Mouse (Mus musculus) neural tube, embryonic 11.5 days (tissue): ENCODE measurements around the gene Otol1. TPM values are rescaled to one million over a fixed set of nuclear protein-coding genes. Genes with fewer than 3 reads are reported as not detected.

Source experiments
- ATAC-seq: fragments of 200-750 bp; cut with Nextera tagmentation; 2 replicates; pipeline ENCODE4 v1.8.0; 2017; ENCODE audit warnings: moderate number of reproducible peaks, mild to moderate bottlenecking, moderate TSS enrichment, moderate library complexity; ENCODE audit not compliant: insufficient read depth, low FRiP score, low TSS enrichment
- DNase-seq: peaks from one replicate; pipeline ENCODE4 v3.0.0-alpha.2; 2015; ENCODE audit warnings: low spot score
- H3K27ac ChIP-seq: fragments of 300-500 bp; sonication (generic); 2 replicates; pipeline ENCODE4 v1.5.1; 2014; ENCODE audit warnings: low read depth, mild to moderate bottlenecking, low read length
- H3K27me3 ChIP-seq: fragments of 300-500 bp; sonication (generic); 2 replicates; pipeline ENCODE4 v1.6.1; 2014; ENCODE audit warnings: mild to moderate bottlenecking, low read length, mixed read lengths; ENCODE audit not compliant: control insufficient read depth, insufficient read depth
- H3K36me3 ChIP-seq: fragments of 300-500 bp; sonication (generic); 2 replicates; pipeline ENCODE4 v1.6.1; 2014; ENCODE audit warnings: mild to moderate bottlenecking, low read length, moderate library complexity, mixed read lengths; ENCODE audit not compliant: control insufficient read depth, insufficient read depth
- H3K4me1 ChIP-seq: fragments of 300-500 bp; sonication (generic); 2 replicates; pipeline ENCODE4 v1.6.1; 2014; ENCODE audit warnings: low read length, mixed read lengths; ENCODE audit not compliant: control insufficient read depth, insufficient read depth
- H3K4me2 ChIP-seq: fragments of 300-500 bp; sonication (generic); 2 replicates; pipeline ENCODE4 v1.6.1; 2014; ENCODE audit warnings: low read depth, mild to moderate bottlenecking, moderate library complexity
- H3K4me3 ChIP-seq: fragments of 300-500 bp; sonication (generic); 2 replicates; pipeline ENCODE4 v1.5.1; 2014; ENCODE audit warnings: low read depth, low read length
- H3K9ac ChIP-seq: fragments of 300-500 bp; sonication (generic); 2 replicates; pipeline ENCODE4 v1.6.1; 2014; ENCODE audit warnings: mild to moderate bottlenecking, low read length
- H3K9me3 ChIP-seq: fragments of 300-500 bp; sonication (generic); 2 replicates; pipeline ENCODE4 v1.6.1; 2016; ENCODE audit warnings: low read length; ENCODE audit not compliant: control insufficient read depth
- WGBS: fragments of 180-500 bp; shearing (Covaris S2); extraction: QIAGEN DNeasy Blood & Tissue Kit; methylation state at CpG from one replicate; pipeline ENCODE4 v1.1.7; 2014; 5-methylcytosine and 5-hydroxymethylcytosine counted together
- polyA plus RNA-seq: library from polyadenylated mRNA; unstranded; fragments of >200 nt; fragmentation: Nextera tagmentation; extraction: Ambion mirVana; gene quantifications from 2 replicates; pipeline ENCODE4 v1.2.1, GENCODE M21; 2014

Gene Otol1
- not detected in 2 replicates for polyA plus RNA-seq

DNA sequence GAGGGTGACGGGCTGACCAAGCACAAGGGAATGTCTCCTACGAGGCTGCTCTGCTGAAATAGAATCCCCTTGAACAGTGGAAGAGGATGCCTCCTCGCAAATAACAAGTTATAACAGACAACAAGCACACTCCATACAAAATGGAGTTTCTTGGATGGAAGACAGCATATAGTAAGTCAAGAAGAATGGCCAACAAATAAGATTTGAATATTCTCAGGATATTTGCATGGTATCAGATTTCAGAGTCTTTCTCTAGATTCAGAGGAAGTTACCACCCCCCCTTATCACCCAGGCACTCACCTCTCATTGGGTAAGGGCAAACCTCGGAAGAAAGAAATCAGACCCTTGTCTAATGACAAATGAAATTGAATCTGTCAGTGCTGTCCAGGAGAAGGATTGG is at the start of gene Otol1:
Otol1 (plus strand) TSS at position 301 of the 400 bp plus-strand sequence.
- H3K27me3 ChIP-seq = no peaks in the 10 kb centered on the region
- WGBS = 75% methylated on average over 4 of the region's 4 CpGs
- H3K4me2 ChIP-seq = no peak within 1 kb of the TSS
- DNase-seq (no peak), ATAC-seq (no peak)
- no peak within 1 kb of the TSS for H3K9ac ChIP-seq
- no peak within 1 kb of the TSS for H3K27ac ChIP-seq
- no peaks in the 10 kb centered on the region for H3K4me1 ChIP-seq
- H3K9me3 ChIP-seq = no peaks in the 10 kb centered on the region
- no peak within 1 kb of the TSS for H3K4me3 ChIP-seq
- no peaks in the 10 kb centered on the region for H3K36me3 ChIP-seq

GRCm38 (mm10) chr3:69962187-69962586 is 45.2 kb upstream of the Otol1 start:
- Histone ChIP-seq H3K9me3 (no peaks in the 10 kb centered on the region), H3K36me3 (no peaks in the 10 kb centered on the region), H3K4me2 (no peak overlapping the region), H3K4me3 (no peak overlapping the region), H3K27me3 (no peaks in the 10 kb centered on the region), H3K9ac (no peak overlapping the region), H3K4me1 (no peaks in the 10 kb centered on the region), H3K27ac (no peak overlapping the region)
- peak; percentile 23 for DNase-seq
- ATAC-seq = 0 out of 2 replicates have a peak, but pooled peaks have one; percentile 20
- WGBS = 64% methylated on average over 5 of the region's 5 CpGs

GRCm38 (mm10) chr3:69971482-69972097 is 35.8 kb upstream of the Otol1 start:
- Histone ChIP-seq H3K4me1 (no peaks in the 10 kb centered on the region), H3K4me2 (no peak overlapping the region), H3K27ac (no peak overlapping the region), H3K36me3 (no peaks in the 10 kb centered on the region), H3K9me3 (no peaks in the 10 kb centered on the region), H3K27me3 (no peaks in the 10 kb centered on the region), H3K9ac (no peak overlapping the region), H3K4me3 (no peak overlapping the region)
- 77% methylated on average over 6 of the region's 6 CpGs for WGBS
- DNase-seq = no peak
- ATAC-seq = no peak

GRCm38 (mm10) chr3:69978092-69978491 is 29.3 kb upstream of the Otol1 start:
- no peak for ATAC-seq
- H3K27ac ChIP-seq = no peak overlapping the region

DNA sequence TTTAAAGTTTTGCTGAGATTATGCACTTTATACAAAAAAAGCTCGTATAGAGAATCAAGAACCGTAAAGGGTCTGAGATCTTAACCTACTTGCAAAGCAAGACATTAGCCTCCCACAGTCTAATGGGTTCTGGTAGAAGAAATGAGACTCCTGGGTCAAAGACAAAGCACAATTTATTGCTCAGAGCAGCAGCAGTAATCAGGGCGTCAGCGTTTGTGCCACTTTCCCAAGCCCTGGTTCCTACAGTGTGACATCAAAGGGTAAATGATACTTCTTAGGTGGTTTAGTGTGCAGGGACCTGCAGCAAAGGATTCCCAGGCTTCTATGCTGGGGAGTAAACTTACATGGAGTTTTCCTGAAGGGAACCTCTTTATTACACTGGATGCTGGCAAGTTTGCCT is 13.6 kb upstream of the Otol1 start:
- H3K27ac ChIP-seq = no peak overlapping the region
- H3K4me2 ChIP-seq = no peak overlapping the region
- ATAC-seq (no peak), DNase-seq (no peak)
- no peak overlapping the region for H3K9ac ChIP-seq
- WGBS = 34% methylated on average over 4 of the region's 4 CpGs
- H3K4me3 ChIP-seq = no peak overlapping the region
- H3K27me3 ChIP-seq = no peaks in the 10 kb centered on the region
- no peaks in the 10 kb centered on the region for H3K36me3 ChIP-seq
- no peaks in the 10 kb centered on the region for H3K4me1 ChIP-seq
- H3K9me3 ChIP-seq = no peaks in the 10 kb centered on the region

More at GRCm38 (mm10) chr3:69978092-69978491, 29.3 kb upstream of the Otol1 start:
- no peak for DNase-seq
- Histone ChIP-seq H3K4me1 (no peaks in the 10 kb centered on the region), H3K27me3 (no peaks in the 10 kb centered on the region), H3K4me3 (no peak overlapping the region), H3K36me3 (no peaks in the 10 kb centered on the region), H3K4me2 (no peak overlapping the region), H3K9ac (no peak overlapping the region), H3K9me3 (no peaks in the 10 kb centered on the region)

GRCm38 (mm10) chr3:70001540-70001939 is 5.9 kb upstream of the Otol1 start:
- no peaks in the 10 kb centered on the region for H3K4me1 ChIP-seq
- H3K27me3 ChIP-seq = no peaks in the 10 kb centered on the region
- H3K36me3 ChIP-seq = no peaks in the 10 kb centered on the region
- WGBS = 58% methylated on average over 9 of the region's 9 CpGs
- ATAC-seq = no peak
- no peaks in the 10 kb centered on the region for H3K9me3 ChIP-seq
- H3K4me2 ChIP-seq = no peak overlapping the region
- no peak overlapping the region for H3K4me3 ChIP-seq
- no peak overlapping the region for H3K27ac ChIP-seq
- H3K9ac ChIP-seq = no peak overlapping the region
- DNase-seq = no peak

- DNase-seq (no peak), ATAC-seq (no peak)
- no peaks in the 10 kb centered on the region for H3K36me3 ChIP-seq
- H3K9ac ChIP-seq = no peak overlapping the region
- no peaks in the 10 kb centered on the region for H3K4me1 ChIP-seq
- H3K9me3 ChIP-seq = no peaks in the 10 kb centered on the region
- H3K4me3 ChIP-seq = no peak overlapping the region
- H3K4me2 ChIP-seq = no peak overlapping the region
- H3K27me3 ChIP-seq = no peaks in the 10 kb centered on the region
- WGBS = 84% methylated on average over 17 of the region's 17 CpGs
- H3K27ac ChIP-seq = no peak overlapping the region
These were observed 4.2 kb upstream of the Otol1 start for GRCm38 (mm10) chr3:70003126-70003764.

GRCm38 (mm10) chr3:70003955-70004354 is 3.5 kb upstream of the Otol1 start:
- 37% methylated on average over 7 of the region's 7 CpGs for WGBS
- Histone ChIP-seq H3K4me2 (no peak overlapping the region), H3K4me1 (no peaks in the 10 kb centered on the region), H3K27me3 (no peaks in the 10 kb centered on the region), H3K9ac (no peak overlapping the region), H3K9me3 (no peaks in the 10 kb centered on the region), H3K36me3 (no peaks in the 10 kb centered on the region), H3K4me3 (no peak overlapping the region), H3K27ac (no peak overlapping the region)
- DNase-seq (peak; percentile 40), ATAC-seq (peak; percentile 50)

DNA sequence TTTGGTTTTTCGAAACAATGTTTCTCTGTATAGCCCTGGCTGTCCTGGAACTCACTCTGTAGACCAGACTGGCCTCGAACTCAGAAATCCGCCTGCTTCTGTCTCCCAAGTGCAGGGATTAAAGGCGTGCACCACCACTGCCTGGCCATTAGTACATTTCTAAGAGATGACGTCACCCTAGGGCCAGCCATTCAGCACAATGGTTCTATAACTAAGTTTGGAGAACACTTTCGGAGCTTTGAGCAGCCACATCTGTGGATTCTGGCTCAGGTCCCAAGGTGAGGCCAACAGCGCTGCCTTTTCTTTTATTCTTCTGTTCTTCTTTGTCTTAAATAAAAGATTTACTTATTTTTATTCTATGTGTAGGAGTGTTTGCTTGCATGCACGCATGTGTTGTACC is 3.0 kb upstream of the Otol1 start:
- Histone ChIP-seq H3K27ac (no peak overlapping the region), H3K4me2 (no peak overlapping the region), H3K9ac (no peak overlapping the region), H3K4me1 (no peaks in the 10 kb centered on the region), H3K36me3 (no peaks in the 10 kb centered on the region), H3K4me3 (no peak overlapping the region), H3K9me3 (no peaks in the 10 kb centered on the region), H3K27me3 (no peaks in the 10 kb centered on the region)
- 89% methylated on average over 8 of the region's 8 CpGs for WGBS
- no peak for DNase-seq
- ATAC-seq = no peak
